Mouse (Mus musculus): ENCODE measurements around the gene Zbtb20. TPM values are rescaled to one million over a fixed set of nuclear protein-coding genes. Genes with fewer than 3 reads are reported as not detected.

Zbtb20 gene
- polyA plus RNA-seq, 1 experiment from 2014 or later: 32.5 TPM

DNA sequence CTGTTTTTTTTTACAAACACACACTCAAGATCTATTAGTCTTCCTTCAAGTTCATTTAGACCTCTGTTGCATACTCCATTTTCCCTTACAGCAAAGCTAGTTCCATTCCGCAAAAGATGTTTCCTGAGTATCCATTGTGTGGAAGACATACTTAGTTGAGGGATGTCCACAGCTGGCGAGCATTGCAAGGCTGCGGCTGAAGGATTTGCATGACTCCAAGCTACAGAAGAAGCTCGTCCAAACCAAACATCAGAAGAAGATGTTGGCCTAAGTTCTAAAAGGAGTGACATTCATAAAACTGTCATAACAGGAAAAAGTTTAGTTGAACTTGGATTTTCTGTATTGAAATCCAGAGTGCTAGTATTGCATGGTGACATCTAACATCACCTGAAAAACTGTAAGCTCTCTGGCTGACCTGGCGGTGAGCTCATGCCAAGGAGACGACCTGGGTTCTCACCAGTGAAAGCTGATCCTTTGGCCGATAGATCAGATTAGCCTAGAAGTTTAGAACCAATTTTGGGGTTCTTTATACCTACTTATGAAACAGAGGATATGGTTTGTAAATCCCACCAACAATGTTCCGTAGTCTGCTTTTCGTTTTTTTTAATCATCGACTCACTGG is 665.0 kb downstream of the Zbtb20 start:
- no peak overlapping the region for H3K27ac ChIP-seq
- peaks cover 12% of the 10 kb centered on the region for H3K4me1 ChIP-seq
- no peaks in the 10 kb centered on the region for H3K27me3 ChIP-seq (ENCODE audit: insufficient read depth, poor library complexity, severe bottlenecking)
- H3K36me3 ChIP-seq: no peaks in the 10 kb centered on the region
- H3K9me3 ChIP-seq: no peaks in the 10 kb centered on the region
- no peak overlapping the region for H3K4me3 ChIP-seq
- DNase-seq (ENCODE audit: low spot score): no peak
- whole genome bisulfite sequencing: 87% methylated on average over 10 of the region's 10 CpGs

DNA sequence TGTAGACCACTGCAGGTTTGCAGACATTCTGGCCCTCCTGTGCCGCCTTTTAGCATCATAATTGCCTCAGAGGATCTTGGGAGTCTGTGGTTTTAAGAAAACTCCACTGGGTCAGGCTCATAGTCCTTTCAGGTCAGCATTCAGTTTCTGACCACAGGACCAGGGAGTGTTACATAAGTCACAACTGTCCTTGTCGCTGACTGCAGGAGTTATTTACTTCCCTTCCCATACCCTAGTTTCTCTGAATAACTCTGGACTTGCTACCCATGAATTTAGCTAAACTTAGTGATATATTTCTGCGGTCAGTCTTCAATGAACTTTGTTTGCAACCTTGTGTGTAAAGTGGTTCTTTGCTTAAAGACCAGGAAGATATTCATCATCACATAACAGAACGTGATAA is 669.6 kb downstream of the Zbtb20 start:
- Histone ChIP-seq H3K4me3 (no peak overlapping the region), H3K4me1 (peaks cover 44% of the 10 kb centered on the region), H3K36me3 (no peaks in the 10 kb centered on the region), H3K9me3 (no peaks in the 10 kb centered on the region), H3K27me3 (ENCODE audit: insufficient read depth, poor library complexity, severe bottlenecking) (no peaks in the 10 kb centered on the region), H3K27ac (peak overlapping the region; percentile 62; the same call in 1 of the 2 replicates)
- no peak for DNase-seq (ENCODE audit: low spot score)
- 83% methylated on average over 4 of the region's 4 CpGs for WGBS

DNA sequence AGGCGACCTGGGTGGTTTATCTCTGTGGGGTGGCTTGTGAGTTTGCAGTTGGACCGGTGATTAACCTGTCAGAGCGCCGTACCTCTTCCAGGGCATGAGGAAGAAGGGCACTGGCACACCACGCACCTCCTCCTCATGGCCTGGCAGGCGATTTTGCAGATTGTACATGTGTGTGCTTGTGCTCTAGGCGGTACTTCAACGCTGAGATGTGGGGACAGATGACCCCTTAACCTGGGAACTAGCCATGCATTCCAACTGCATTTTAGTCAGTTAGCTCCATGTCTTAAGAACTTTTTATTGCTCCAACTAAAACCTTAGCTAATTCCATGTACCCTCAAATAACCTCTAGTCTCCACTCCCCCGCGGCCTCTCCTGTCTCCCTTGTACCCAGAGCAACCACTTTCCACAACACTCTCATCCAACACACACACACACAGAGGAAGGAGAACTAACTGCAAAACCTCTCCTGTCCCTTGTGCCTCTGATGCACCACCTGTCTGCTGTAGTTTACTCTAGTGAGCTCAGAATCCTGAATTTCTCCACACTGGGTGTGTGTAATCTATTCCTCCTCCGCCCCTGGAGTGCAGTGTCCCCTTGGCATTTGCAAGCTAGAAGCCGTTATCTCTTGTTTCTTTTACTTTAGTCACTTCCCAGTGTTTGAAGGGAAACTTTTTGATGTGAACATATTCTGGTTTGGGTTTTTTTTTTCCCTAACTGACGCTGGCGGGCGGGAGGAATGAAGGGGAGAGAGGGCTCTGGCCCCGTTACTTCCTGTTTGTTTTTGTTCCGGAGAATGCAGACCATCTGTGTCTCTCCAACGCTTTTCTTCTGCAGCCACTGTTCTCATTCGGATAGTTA is 671.9 kb downstream of the Zbtb20 start:
- DNase-seq (ENCODE audit: low spot score): no peak
- H3K36me3 ChIP-seq: no peaks in the 10 kb centered on the region
- no peaks in the 10 kb centered on the region for H3K9me3 ChIP-seq
- peaks cover 44% of the 10 kb centered on the region for H3K4me1 ChIP-seq
- peak overlapping the region; percentile 12; the same call in 1 of the 2 replicates for H3K4me3 ChIP-seq
- H3K27ac ChIP-seq: peak overlapping the region; percentile 83
- 35% methylated on average over 19 of the region's 19 CpGs for WGBS
- no peaks in the 10 kb centered on the region for H3K27me3 ChIP-seq (ENCODE audit: insufficient read depth, poor library complexity, severe bottlenecking)

GRCm38 (mm10) chr16:43548774-43549173 is 673.1 kb downstream of the Zbtb20 start:
- no peak for DNase-seq (ENCODE audit: low spot score)
- H3K27me3 ChIP-seq (ENCODE audit: insufficient read depth, poor library complexity, severe bottlenecking): no peaks in the 10 kb centered on the region
- WGBS: 68% methylated on average over 5 of the region's 5 CpGs
- no peaks in the 10 kb centered on the region for H3K9me3 ChIP-seq
- peaks cover 48% of the 10 kb centered on the region for H3K4me1 ChIP-seq
- H3K4me3 ChIP-seq: no peak overlapping the region
- H3K36me3 ChIP-seq: no peaks in the 10 kb centered on the region
- H3K27ac ChIP-seq: 0 out of 2 replicates have a peak overlapping the region, but pooled peaks have one; percentile 83

- WGBS: 56% methylated on average over 9 of the region's 9 CpGs
- no peak for DNase-seq (ENCODE audit: low spot score)
- H3K27me3 ChIP-seq (ENCODE audit: insufficient read depth, poor library complexity, severe bottlenecking): no peaks in the 10 kb centered on the region
- H3K27ac ChIP-seq: peak overlapping the region; percentile 83; the same call in 1 of the 2 replicates
- H3K4me1 ChIP-seq: peaks cover 52% of the 10 kb centered on the region
- H3K36me3 ChIP-seq: no peaks in the 10 kb centered on the region
- no peak overlapping the region for H3K4me3 ChIP-seq
- H3K9me3 ChIP-seq: no peaks in the 10 kb centered on the region
Measured at GRCm38 (mm10) chr16:43549425-43550089, 673.9 kb downstream of the Zbtb20 start.

DNA sequence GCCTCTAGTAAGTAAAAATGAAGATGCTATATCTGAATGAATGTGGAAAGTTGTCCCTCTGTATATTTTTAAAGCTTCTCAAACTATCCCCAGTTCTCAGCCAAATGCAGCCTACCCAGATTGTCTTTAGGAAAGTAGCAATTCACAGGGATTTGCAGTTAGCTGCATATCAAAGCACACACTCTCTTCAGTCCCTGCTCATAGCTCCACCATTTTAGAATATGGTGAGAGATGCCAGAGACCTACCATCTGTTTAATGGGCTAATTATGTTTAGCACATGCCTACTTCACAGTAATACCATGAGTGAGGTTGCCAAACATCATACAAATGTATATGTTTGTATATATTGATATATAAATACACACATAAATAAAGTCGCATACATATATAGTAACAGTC is 676.8 kb downstream of the Zbtb20 start:
- WGBS: 94% methylated on average over 1 of the region's 1 CpGs
- H3K36me3 ChIP-seq: no peaks in the 10 kb centered on the region
- DNase-seq (ENCODE audit: low spot score): no peak
- no peaks in the 10 kb centered on the region for H3K27me3 ChIP-seq (ENCODE audit: insufficient read depth, poor library complexity, severe bottlenecking)
- H3K4me1 ChIP-seq: peaks cover 47% of the 10 kb centered on the region
- H3K9me3 ChIP-seq: no peaks in the 10 kb centered on the region
- no peak overlapping the region for H3K4me3 ChIP-seq
- no peak overlapping the region for H3K27ac ChIP-seq

GRCm38 (mm10) chr16:43557385-43557784 is 681.7 kb downstream of the Zbtb20 start:
- no peak for DNase-seq (ENCODE audit: low spot score)
- Histone ChIP-seq H3K36me3 (no peaks in the 10 kb centered on the region), H3K9me3 (no peaks in the 10 kb centered on the region), H3K4me1 (peaks cover 37% of the 10 kb centered on the region), H3K27me3 (ENCODE audit: insufficient read depth, poor library complexity, severe bottlenecking) (no peaks in the 10 kb centered on the region), H3K4me3 (peak overlapping the region; percentile 32; the same call in 1 of the 2 replicates), H3K27ac (peak overlapping the region; percentile 75)
- WGBS: 21% methylated on average over 5 of the region's 5 CpGs

GRCm38 (mm10) chr16:43561330-43561729 is 685.6 kb downstream of the Zbtb20 start:
- H3K36me3 ChIP-seq: no peaks in the 10 kb centered on the region

DNA sequence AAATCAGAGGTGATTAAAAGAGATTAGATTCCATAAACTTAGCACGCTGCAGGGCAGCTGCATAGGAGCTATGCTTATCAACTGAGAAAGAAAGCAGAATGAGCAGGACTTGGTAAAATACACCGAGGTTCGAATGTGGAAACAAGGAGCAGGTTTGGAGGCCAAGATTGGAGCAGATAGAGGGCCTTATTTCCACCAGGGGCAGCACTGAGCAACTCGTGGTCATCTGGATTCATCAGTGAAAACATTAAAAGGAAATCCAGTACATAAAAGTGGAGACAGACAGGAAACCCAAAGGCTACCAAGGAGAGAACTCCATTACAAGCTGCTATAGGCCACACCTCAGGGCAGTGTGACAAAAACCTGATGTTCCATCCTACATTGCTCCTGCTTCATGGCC is 686.3 kb downstream of the Zbtb20 start:
- 86% methylated on average over 4 of the region's 4 CpGs for WGBS

More at GRCm38 (mm10) chr16:43561330-43561729, 685.6 kb downstream of the Zbtb20 start:
- Histone ChIP-seq H3K4me3 (no peak overlapping the region), H3K27me3 (ENCODE audit: insufficient read depth, poor library complexity, severe bottlenecking) (no peaks in the 10 kb centered on the region), H3K9me3 (no peaks in the 10 kb centered on the region), H3K27ac (no peak overlapping the region), H3K4me1 (peaks cover 25% of the 10 kb centered on the region)
- WGBS: 90% methylated on average over 2 of the region's 2 CpGs
- DNase-seq (ENCODE audit: low spot score): no peak

DNA sequence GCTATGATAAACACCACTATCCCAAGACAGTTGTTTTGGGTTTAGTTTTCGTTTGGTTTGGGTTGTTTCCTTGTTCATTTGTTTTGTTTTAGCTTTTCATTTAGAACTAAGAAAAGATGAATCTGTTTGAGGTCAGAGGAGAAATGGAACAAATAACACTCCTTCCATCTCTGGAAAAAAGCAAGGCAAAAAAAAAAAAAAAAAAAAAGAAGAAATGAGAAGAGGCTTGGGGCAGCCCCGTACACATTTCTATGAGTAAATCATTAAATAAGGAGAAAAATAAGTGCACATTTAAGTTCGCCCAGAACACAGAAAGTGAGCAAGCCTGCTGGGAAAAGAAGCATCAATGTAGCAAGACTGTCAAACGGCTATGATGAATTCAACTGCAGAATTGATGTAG is 690.2 kb downstream of the Zbtb20 start:
- Histone ChIP-seq H3K36me3 (no peaks in the 10 kb centered on the region), H3K4me1 (no peaks in the 10 kb centered on the region), H3K27me3 (ENCODE audit: insufficient read depth, poor library complexity, severe bottlenecking) (no peaks in the 10 kb centered on the region), H3K9me3 (no peaks in the 10 kb centered on the region), H3K4me3 (no peak overlapping the region), H3K27ac (no peak overlapping the region)
- DNase-seq (ENCODE audit: low spot score): no peak
- WGBS: 79% methylated on average over 4 of the region's 4 CpGs

More for the DNA sequence above, 686.3 kb downstream of the Zbtb20 start:
- no peak overlapping the region for H3K27ac ChIP-seq
- H3K36me3 ChIP-seq: no peaks in the 10 kb centered on the region
- no peak for DNase-seq (ENCODE audit: low spot score)
- no peaks in the 10 kb centered on the region for H3K9me3 ChIP-seq
- no peak overlapping the region for H3K4me3 ChIP-seq
- peaks cover 19% of the 10 kb centered on the region for H3K4me1 ChIP-seq
- no peaks in the 10 kb centered on the region for H3K27me3 ChIP-seq (ENCODE audit: insufficient read depth, poor library complexity, severe bottlenecking)

DNA sequence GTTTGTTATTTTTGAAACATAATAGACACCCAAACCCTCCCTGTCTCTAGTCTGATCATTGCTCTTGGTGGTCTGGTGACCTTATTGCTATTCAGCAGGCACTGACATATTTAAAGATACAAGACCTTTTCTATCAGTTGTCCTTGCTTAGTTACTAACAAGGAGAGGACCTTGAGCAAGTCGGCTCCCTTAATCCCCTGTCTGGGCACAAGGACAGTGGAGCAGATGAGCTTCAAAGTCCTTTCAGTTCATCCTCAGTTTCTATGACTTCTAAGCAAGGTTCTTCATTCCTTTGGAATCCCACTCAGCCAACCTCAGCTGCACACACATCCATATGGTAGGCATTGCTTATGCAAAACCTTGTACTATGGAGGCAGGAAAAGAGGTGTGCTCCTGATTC is 690.8 kb downstream of the Zbtb20 start:
- Histone ChIP-seq H3K4me3 (no peak overlapping the region), H3K4me1 (no peaks in the 10 kb centered on the region), H3K36me3 (no peaks in the 10 kb centered on the region), H3K27ac (no peak overlapping the region), H3K27me3 (ENCODE audit: insufficient read depth, poor library complexity, severe bottlenecking) (no peaks in the 10 kb centered on the region), H3K9me3 (no peaks in the 10 kb centered on the region)
- no peak for DNase-seq (ENCODE audit: low spot score)
- 69% methylated on average over 1 of the region's 1 CpGs for WGBS

GRCm38 (mm10) chr16:43571376-43572081 is 695.8 kb downstream of the Zbtb20 start:
- Histone ChIP-seq H3K9me3 (no peaks in the 10 kb centered on the region), H3K36me3 (no peaks in the 10 kb centered on the region; the same call in 1 of the 2 replicates), H3K27ac (no peak overlapping the region), H3K27me3 (ENCODE audit: insufficient read depth, poor library complexity, severe bottlenecking) (no peaks in the 10 kb centered on the region), H3K4me3 (no peak overlapping the region), H3K4me1 (peaks cover 43% of the 10 kb centered on the region)
- WGBS: 88% methylated on average over 16 of the region's 16 CpGs
- DNase-seq (ENCODE audit: low spot score): no peak
